ENCODE assay signal across 18 mouse cellular contexts in genomic region chr19:9041074-9041473, GRCm38 (mm10). TPM values are rescaled to one million over a fixed set of nuclear protein-coding genes. Genes with fewer than 3 reads are reported as not detected.
DNase-seq lines count a peak whose midpoint lies in the region; ATAC-seq lines count a peak whose summit lies in the region.
"Had no signal": no experiment of that assay in that cellular context is flagged by ENCODE, and none has a peak within 500 bp of the region (broad histone marks: within the 10 kb centered on the region; RNA-seq: fewer than 3 reads in every experiment).

No protein-coding gene starts in this region.

- intact Hi-C loops in left cerebral cortex, postnatal 14 days (cut with DNase I), result no loop called here

- ATAC-seq in CD4-positive, CD25-positive, alpha-beta regulatory T cell, adult 4 months, result no peak
- peak; percentile 45; the same call in 1 of the 2 replicates for ATAC-seq in monocyte, adult 5-6 weeks (replicated peaks; ENCODE audit: insufficient number of reproducible peaks, low FRiP score, low TSS enrichment, poor library complexity, severe bottlenecking)
- ATAC-seq: forebrain, embryonic 13.5 days; midbrain, embryonic 15.5 days had no signal

- DNase-seq in CD4-positive, CD25-positive, alpha-beta regulatory T cell, adult 2 months (ENCODE audit: low read depth, low spot score), result peak; percentile 33
- DNase-seq in MEL-GATA-1-ER (ENCODE audit: extremely low read depth, low read depth), result peak; percentile 71
- DNase-seq in thymus, postnatal 36 days, result peak; percentile 15 to 26
- no peak for DNase-seq in left cerebral cortex, adult 8-10 months (ENCODE audit: low spot score in 2 of 2)
- DNase-seq in left cerebral cortex, postnatal 14 days (ENCODE audit: low spot score in 2 of 2), result no peak
- no peak for DNase-seq in ovary, postnatal 14 days (ENCODE audit: low spot score)
- DNase-seq: cerebellum, postnatal 10 days; heart, adult 18-20 months; heart, postnatal 4 days; kidney, adult 9 months; left cerebral cortex, postnatal 4 days had no signal

RNA-seq across cellular contexts. Expression of gene Scgb1a1, which starts 46.7 kb away (rescaled TPM):
- not detected for polyA plus RNA-seq in CD4-positive, CD25-positive, alpha-beta regulatory T cell, adult 4 months (2017; shearing (Covaris generic))
- total RNA-seq in monocyte, adult 5-6 weeks (2017), result not detected in 3 replicates
- total RNA-seq in left cerebral cortex, adult 8-10 months (2022), result not detected
- not detected for total RNA-seq in left cerebral cortex, postnatal 14 days (2021)
- total RNA-seq: heart, postnatal 4 days; layer of hippocampus, postnatal 14 days had no signal
- polyA plus RNA-seq: forebrain, embryonic 13.5 days; heart, embryonic 14.5 days; liver, embryonic 11.5 days; midbrain, embryonic 15.5 days had no signal

RNA-seq across cellular contexts. Expression of gene Ahnak, which starts 52.0 kb away (rescaled TPM):
- 10 to 100 TPM; 45.2 to 48.9 TPM for polyA plus RNA-seq in CD4-positive, CD25-positive, alpha-beta regulatory T cell, adult 4 months (2017; shearing (Covaris generic))
- total RNA-seq in monocyte, adult 5-6 weeks (2017), result 408 to 1,020 TPM (median 414 TPM) in 3 replicates
- 10 to 100 TPM; 24.9 to 29.0 (median 27.5) TPM for total RNA-seq in left cerebral cortex, adult 8-10 months (2022)
- 10 to 100 TPM; 15.7 to 23.9 TPM for total RNA-seq in left cerebral cortex, postnatal 14 days (2021)

Comparison
In these comparisons a context has a peak if more than half of its experiments do, and no peak if none do; other contexts are left out.
1. DNase-seq: peak in CD4-positive, CD25-positive, alpha-beta regulatory T cell, adult 2 months (single experiment), MEL-GATA-1-ER (single experiment) and thymus, postnatal 36 days (2 of 2); none in left cerebral cortex, adult 8-10 months (0 of 2), left cerebral cortex, postnatal 14 days (0 of 2) and ovary, postnatal 14 days (single experiment).
2. RNA of gene Ahnak, which starts 52.0 kb away (total RNA-seq): 408 to 1,020 TPM in monocyte, adult 5-6 weeks; 24.9 to 29.0 TPM in left cerebral cortex, adult 8-10 months and 15.7 to 23.9 TPM in left cerebral cortex, postnatal 14 days; every median in the first group is over 10 times any median in the second.